Mouse (Mus musculus): ENCODE measurements around the gene Slc27a2. TPM values are rescaled to one million over a fixed set of nuclear protein-coding genes. Genes with fewer than 3 reads are reported as not detected.

Gene Slc27a2
- polyA plus RNA-seq, 1 experiment from 2014 or later, result 41.1 TPM

- no peak for ATAC-seq
- H3K4me2 ChIP-seq (replicated peaks; ENCODE audit: low read depth), result no peak overlapping the region
- 52% methylated on average over 7 of the region's 7 CpGs for WGBS
- no peaks in the 10 kb centered on the region for H3K4me1 ChIP-seq (replicated peaks; ENCODE audit: control insufficient read depth, insufficient read depth, low read length)
- H3K9me3 ChIP-seq (ENCODE audit: control insufficient read depth), result no peaks in the 10 kb centered on the region
- no peak for TF ChIP-seq CTCF (IDR thresholded peaks at IDR 0.05; ENCODE audit: low read depth)
- H3K4me3 ChIP-seq (ENCODE audit: low read depth, low read length), result no peak overlapping the region
- H3K36me3 ChIP-seq (ENCODE audit: control insufficient read depth, insufficient read depth), result no peaks in the 10 kb centered on the region
- H3K27ac ChIP-seq (ENCODE audit: low read depth, low read length), result no peak overlapping the region
- H3K27me3 ChIP-seq (replicated peaks; ENCODE audit: control insufficient read depth, insufficient read depth, low read length), result peaks cover 18% of the 10 kb centered on the region
- no peak overlapping the region; the same call in 1 of the 2 replicates for H3K9ac ChIP-seq (ENCODE audit: low read depth, low read length)
Observed at GRCm38 (mm10) chr2:126549681-126550080, 2.5 kb upstream of the Slc27a2 start.

- H3K36me3 ChIP-seq (ENCODE audit: control insufficient read depth, insufficient read depth), result no peaks in the 10 kb centered on the region
- no peaks in the 10 kb centered on the region for H3K9me3 ChIP-seq (ENCODE audit: control insufficient read depth)
- H3K4me1 ChIP-seq (replicated peaks; ENCODE audit: control insufficient read depth, insufficient read depth, low read length), result no peaks in the 10 kb centered on the region
- H3K4me2 ChIP-seq (replicated peaks; ENCODE audit: low read depth), result no peak overlapping the region
- WGBS, result 80% methylated on average over 8 of the region's 8 CpGs
- TF ChIP-seq CTCF (IDR thresholded peaks at IDR 0.05; ENCODE audit: low read depth), result no peak
- peaks cover 18% of the 10 kb centered on the region for H3K27me3 ChIP-seq (replicated peaks; ENCODE audit: control insufficient read depth, insufficient read depth, low read length)
- no peak overlapping the region for H3K9ac ChIP-seq (ENCODE audit: low read depth, low read length)
- H3K4me3 ChIP-seq (ENCODE audit: low read depth, low read length), result no peak overlapping the region
- H3K27ac ChIP-seq (ENCODE audit: low read depth, low read length), result no peak overlapping the region
- ATAC-seq, result no peak
Observed at GRCm38 (mm10) chr2:126551244-126551890, 840 bp upstream of the Slc27a2 start.

- H3K4me2 ChIP-seq (replicated peaks; ENCODE audit: low read depth), result no peak overlapping the region
- H3K27me3 ChIP-seq (replicated peaks; ENCODE audit: control insufficient read depth, insufficient read depth, low read length), result peaks cover 18% of the 10 kb centered on the region
- H3K4me1 ChIP-seq (replicated peaks; ENCODE audit: control insufficient read depth, insufficient read depth, low read length), result no peaks in the 10 kb centered on the region
- H3K36me3 ChIP-seq (ENCODE audit: control insufficient read depth, insufficient read depth), result no peaks in the 10 kb centered on the region
- no peak for ATAC-seq
- no peak overlapping the region for H3K27ac ChIP-seq (ENCODE audit: low read depth, low read length)
- no peak overlapping the region for H3K9ac ChIP-seq (ENCODE audit: low read depth, low read length)
- no peak for TF ChIP-seq CTCF (IDR thresholded peaks at IDR 0.05; ENCODE audit: low read depth)
- 30% methylated on average over 5 of the region's 5 CpGs for WGBS
- H3K9me3 ChIP-seq (ENCODE audit: control insufficient read depth), result no peaks in the 10 kb centered on the region
- no peak overlapping the region for H3K4me3 ChIP-seq (ENCODE audit: low read depth, low read length)
Observed at GRCm38 (mm10) chr2:126551896-126552295, 311 bp upstream of the Slc27a2 start.

- no peak for TF ChIP-seq CTCF (IDR thresholded peaks at IDR 0.05; ENCODE audit: low read depth)
- Histone ChIP-seq H3K4me1 (replicated peaks; ENCODE audit: control insufficient read depth, insufficient read depth, low read length) (no peaks in the 10 kb centered on the region), H3K36me3 (ENCODE audit: control insufficient read depth, insufficient read depth) (no peaks in the 10 kb centered on the region), H3K4me2 (replicated peaks; ENCODE audit: low read depth) (peak overlapping the region; percentile 94), H3K9ac (ENCODE audit: low read depth, low read length) (peak overlapping the region; percentile 48), H3K4me3 (ENCODE audit: low read depth, low read length) (peak overlapping the region; percentile 56), H3K9me3 (ENCODE audit: control insufficient read depth) (no peaks in the 10 kb centered on the region), H3K27ac (ENCODE audit: low read depth, low read length) (no peak overlapping the region), H3K27me3 (replicated peaks; ENCODE audit: control insufficient read depth, insufficient read depth, low read length) (peaks cover 18% of the 10 kb centered on the region)
- ATAC-seq, result peak; percentile 25; the same call in 1 of the 2 replicates
- WGBS, result 2% methylated on average over 26 of the region's 26 CpGs
Observed at GRCm38 (mm10) chr2:126553291-126553639, 1.1 kb downstream of the Slc27a2 start.

- H3K4me2 ChIP-seq (replicated peaks; ENCODE audit: low read depth), result no peak overlapping the region
- ATAC-seq, result peak; percentile 63
- no peak overlapping the region for H3K9ac ChIP-seq (ENCODE audit: low read depth, low read length)
- TF ChIP-seq CTCF (IDR thresholded peaks at IDR 0.05; ENCODE audit: low read depth), result no peak
- H3K4me1 ChIP-seq (replicated peaks; ENCODE audit: control insufficient read depth, insufficient read depth, low read length), result no peaks in the 10 kb centered on the region
- WGBS, result 50% methylated on average over 5 of the region's 5 CpGs
- H3K4me3 ChIP-seq (ENCODE audit: low read depth, low read length), result no peak overlapping the region
- no peaks in the 10 kb centered on the region for H3K36me3 ChIP-seq (ENCODE audit: control insufficient read depth, insufficient read depth)
- H3K9me3 ChIP-seq (ENCODE audit: control insufficient read depth), result no peaks in the 10 kb centered on the region
- H3K27ac ChIP-seq (ENCODE audit: low read depth, low read length), result no peak overlapping the region
- H3K27me3 ChIP-seq (replicated peaks; ENCODE audit: control insufficient read depth, insufficient read depth, low read length), result peaks cover 18% of the 10 kb centered on the region
Observed at GRCm38 (mm10) chr2:126555533-126555932, 3.3 kb downstream of the Slc27a2 start.

- Histone ChIP-seq H3K27ac (ENCODE audit: low read depth, low read length) (no peak overlapping the region), H3K9me3 (ENCODE audit: control insufficient read depth) (no peaks in the 10 kb centered on the region), H3K4me1 (replicated peaks; ENCODE audit: control insufficient read depth, insufficient read depth, low read length) (no peaks in the 10 kb centered on the region), H3K4me3 (ENCODE audit: low read depth, low read length) (no peak overlapping the region), H3K4me2 (replicated peaks; ENCODE audit: low read depth) (no peak overlapping the region), H3K27me3 (replicated peaks; ENCODE audit: control insufficient read depth, insufficient read depth, low read length) (no peaks in the 10 kb centered on the region), H3K36me3 (ENCODE audit: control insufficient read depth, insufficient read depth) (no peaks in the 10 kb centered on the region), H3K9ac (ENCODE audit: low read depth, low read length) (no peak overlapping the region)
- ATAC-seq, result no peak
- TF ChIP-seq CTCF (IDR thresholded peaks at IDR 0.05; ENCODE audit: low read depth), result no peak
- WGBS, result 88% methylated on average over 1 of the region's 1 CpGs
Observed at GRCm38 (mm10) chr2:126560094-126560493, 7.9 kb downstream of the Slc27a2 start.

Measured in intestine, postnatal 0 days (tissue).